Mouse (Mus musculus) limb, embryonic 15.5 days (tissue): ENCODE measurements around the gene Zswim8. TPM values are rescaled to one million over a fixed set of nuclear protein-coding genes. Genes with fewer than 3 reads are reported as not detected.

Experiments
- ATAC-seq: fragments of 200-750 bp; cut with Nextera tagmentation; 2 replicates; pipeline ENCODE4 v1.8.0; 2017; ENCODE audit warnings: low read depth, moderate TSS enrichment; ENCODE audit not compliant: insufficient number of reproducible peaks, low FRiP score, low TSS enrichment
- H3K27ac ChIP-seq: fragments of 300-500 bp; sonication (generic); 2 replicates; pipeline ENCODE4 v1.5.1; 2015; ENCODE audit warnings: moderate library complexity, mild to moderate bottlenecking, inconsistent platforms
- H3K27me3 ChIP-seq: fragments of 300-500 bp; sonication (generic); 2 replicates; pipeline ENCODE4 v1.6.1; 2015; ENCODE audit warnings: inconsistent platforms
- H3K36me3 ChIP-seq: fragments of 300-500 bp; sonication (generic); 2 replicates; pipeline ENCODE4 v1.6.1; 2015; ENCODE audit warnings: inconsistent platforms
- H3K4me1 ChIP-seq: fragments of 300-500 bp; sonication (generic); 2 replicates; pipeline ENCODE4 v1.6.1; 2015; ENCODE audit warnings: inconsistent platforms
- H3K4me2 ChIP-seq: fragments of 300-500 bp; sonication (generic); 2 replicates; pipeline ENCODE4 v1.6.1; 2015; ENCODE audit warnings: mild to moderate bottlenecking, inconsistent platforms
- H3K4me3 ChIP-seq: fragments of 300-500 bp; sonication (generic); 2 replicates; pipeline ENCODE4 v1.5.1; 2015; ENCODE audit warnings: mild to moderate bottlenecking, inconsistent platforms
- H3K9ac ChIP-seq: fragments of 300-500 bp; sonication (generic); 2 replicates; pipeline ENCODE4 v1.6.1; 2015; ENCODE audit warnings: inconsistent platforms
- H3K9me3 ChIP-seq: fragments of 300-500 bp; sonication (generic); 2 replicates; pipeline ENCODE4 v1.6.1; 2016; ENCODE audit warnings: inconsistent platforms
- WGBS: fragments of 180-500 bp; shearing (Covaris S2); methylation state at CpG from one replicate; pipeline ENCODE4 v1.1.7; 2015; 5-methylcytosine and 5-hydroxymethylcytosine counted together
- polyA plus RNA-seq: library from polyadenylated mRNA; unstranded; fragments of >200 nt; fragmentation: Nextera tagmentation; extraction: Ambion mirVana; gene quantifications from 2 replicates; pipeline ENCODE4 v1.2.1, GENCODE M21; 2015

Zswim8 gene
- polyA plus RNA-seq, 1 experiment from 2014 or later = 34.5 TPM

DNA sequence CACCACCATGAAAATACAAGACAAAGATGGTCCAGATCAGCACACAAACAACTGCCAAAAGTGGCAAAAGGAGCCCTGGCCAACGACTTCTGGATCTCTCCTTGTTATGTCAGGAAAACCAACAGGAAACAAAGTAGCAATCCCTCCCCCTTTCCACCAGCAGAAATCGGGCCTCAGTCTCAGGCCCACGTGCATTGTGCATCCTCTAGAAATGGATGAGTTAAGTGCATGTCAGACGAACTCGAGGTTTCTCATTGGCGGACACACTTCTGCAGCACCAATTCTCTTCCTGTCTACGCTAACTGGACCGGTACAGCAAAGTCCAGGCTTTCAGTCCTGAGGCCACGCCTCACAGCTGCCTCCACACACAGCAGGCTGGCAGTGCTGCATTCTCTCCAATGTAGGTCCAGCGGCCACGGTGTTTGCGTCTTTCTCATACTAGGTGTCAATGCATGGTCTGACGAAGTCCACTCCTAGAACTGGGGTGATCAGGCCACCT lies 28.6 kb downstream of the Zswim8 start:
- peaks cover 49% of the 10 kb centered on the region for H3K36me3 ChIP-seq
- no peak overlapping the region for H3K9ac ChIP-seq
- no peaks in the 10 kb centered on the region for H3K27me3 ChIP-seq
- peaks cover 23% of the 10 kb centered on the region for H3K4me1 ChIP-seq
- no peak overlapping the region for H3K27ac ChIP-seq
- H3K4me2 ChIP-seq = no peak overlapping the region
- no peaks in the 10 kb centered on the region for H3K9me3 ChIP-seq
- no peak for ATAC-seq
- 79% methylated on average over 13 of the region's 13 CpGs for WGBS
- H3K4me3 ChIP-seq = no peak overlapping the region

- H3K27ac ChIP-seq = no peak overlapping the region
Measured at GRCm38 (mm10) chr14:20737306-20737705, 30.0 kb downstream of the Zswim8 start.

GRCm38 (mm10) chr14:20738511-20738910 lies 31.2 kb downstream of the Zswim8 start:
- ATAC-seq = no peak
- Histone ChIP-seq H3K4me1 (peaks cover 20% of the 10 kb centered on the region), H3K4me2 (no peak overlapping the region), H3K9me3 (no peaks in the 10 kb centered on the region), H3K27ac (no peak overlapping the region), H3K36me3 (peaks cover 61% of the 10 kb centered on the region), H3K27me3 (no peaks in the 10 kb centered on the region), H3K4me3 (no peak overlapping the region), H3K9ac (no peak overlapping the region)
- WGBS = 80% methylated on average over 8 of the region's 8 CpGs

More at GRCm38 (mm10) chr14:20737306-20737705, 30.0 kb downstream of the Zswim8 start:
- H3K4me1 ChIP-seq = peaks cover 30% of the 10 kb centered on the region
- no peaks in the 10 kb centered on the region for H3K9me3 ChIP-seq
- H3K4me2 ChIP-seq = no peak overlapping the region
- no peaks in the 10 kb centered on the region for H3K27me3 ChIP-seq
- H3K9ac ChIP-seq = no peak overlapping the region
- ATAC-seq = no peak
- peaks cover 56% of the 10 kb centered on the region for H3K36me3 ChIP-seq
- WGBS = 36% methylated on average over 14 of the region's 14 CpGs
- no peak overlapping the region for H3K4me3 ChIP-seq

DNA sequence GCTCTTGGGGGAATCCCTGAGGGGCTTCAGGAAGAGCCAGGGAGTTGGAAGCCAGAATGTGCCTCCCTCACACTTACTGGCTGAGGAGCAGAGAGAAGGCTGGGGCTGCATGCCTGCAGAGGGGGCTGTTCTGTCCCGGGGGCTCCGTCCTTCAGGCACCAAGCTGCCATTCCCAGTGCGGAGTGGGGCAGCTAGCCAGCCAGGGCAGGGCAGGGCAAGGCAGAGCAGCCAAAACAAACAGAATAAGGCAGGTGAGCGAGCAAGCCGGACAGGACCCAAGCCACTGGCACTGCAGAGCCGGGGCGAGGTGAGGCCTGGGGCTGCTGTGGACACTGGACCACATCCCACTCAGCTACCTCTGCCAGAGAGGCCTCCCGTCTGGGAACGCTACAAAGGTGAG lies 33.9 kb downstream of the Zswim8 start:
- WGBS = 75% methylated on average over 9 of the region's 9 CpGs
- 0 out of 2 replicates have a peak, but pooled peaks have one; percentile 21 for ATAC-seq

GRCm38 (mm10) chr14:20743614-20744013 lies 36.3 kb downstream of the Zswim8 start:
- H3K27ac ChIP-seq = no peak overlapping the region
- peaks cover 73% of the 10 kb centered on the region for H3K36me3 ChIP-seq
- no peak overlapping the region for H3K9ac ChIP-seq
- H3K4me2 ChIP-seq = no peak overlapping the region
- no peaks in the 10 kb centered on the region for H3K9me3 ChIP-seq
- WGBS = 77% methylated on average over 3 of the region's 3 CpGs
- H3K4me3 ChIP-seq = no peak overlapping the region
- no peak for ATAC-seq
- H3K4me1 ChIP-seq = peaks cover 7% of the 10 kb centered on the region
- no peaks in the 10 kb centered on the region for H3K27me3 ChIP-seq

More for the DNA sequence above, 33.9 kb downstream of the Zswim8 start:
- H3K27me3 ChIP-seq = no peaks in the 10 kb centered on the region
- peaks cover 7% of the 10 kb centered on the region for H3K4me1 ChIP-seq
- peak overlapping the region; percentile 5; the same call in 1 of the 2 replicates for H3K27ac ChIP-seq
- peaks cover 79% of the 10 kb centered on the region for H3K36me3 ChIP-seq
- no peak overlapping the region for H3K4me3 ChIP-seq
- no peak overlapping the region for H3K9ac ChIP-seq
- no peak overlapping the region for H3K4me2 ChIP-seq
- no peaks in the 10 kb centered on the region for H3K9me3 ChIP-seq

DNA sequence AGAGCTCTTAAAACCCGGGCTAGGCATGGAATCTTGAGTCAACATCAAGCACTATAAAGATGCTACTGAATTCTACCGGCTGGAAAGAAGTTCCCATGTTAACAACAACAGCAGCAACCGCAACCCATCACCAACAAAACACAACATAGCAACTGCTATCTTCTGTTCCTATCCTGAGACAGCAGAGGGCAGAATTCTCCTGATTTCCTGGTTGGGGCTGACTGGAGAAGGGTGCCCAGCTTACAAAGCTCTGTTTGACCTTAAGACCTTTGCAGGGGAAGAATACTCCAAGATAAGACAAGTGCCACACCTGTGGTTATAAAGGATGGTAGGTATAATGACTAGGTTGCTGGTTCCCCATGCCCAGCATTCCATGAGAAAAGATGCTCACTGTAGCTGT lies 39.6 kb downstream of the Zswim8 start:
- ATAC-seq = no peak
- Histone ChIP-seq H3K4me1 (no peaks in the 10 kb centered on the region), H3K9me3 (no peaks in the 10 kb centered on the region), H3K27me3 (no peaks in the 10 kb centered on the region), H3K9ac (no peak overlapping the region), H3K4me3 (no peak overlapping the region), H3K4me2 (no peak overlapping the region), H3K27ac (no peak overlapping the region), H3K36me3 (peaks cover 47% of the 10 kb centered on the region)
- WGBS = 89% methylated on average over 3 of the region's 3 CpGs

DNA sequence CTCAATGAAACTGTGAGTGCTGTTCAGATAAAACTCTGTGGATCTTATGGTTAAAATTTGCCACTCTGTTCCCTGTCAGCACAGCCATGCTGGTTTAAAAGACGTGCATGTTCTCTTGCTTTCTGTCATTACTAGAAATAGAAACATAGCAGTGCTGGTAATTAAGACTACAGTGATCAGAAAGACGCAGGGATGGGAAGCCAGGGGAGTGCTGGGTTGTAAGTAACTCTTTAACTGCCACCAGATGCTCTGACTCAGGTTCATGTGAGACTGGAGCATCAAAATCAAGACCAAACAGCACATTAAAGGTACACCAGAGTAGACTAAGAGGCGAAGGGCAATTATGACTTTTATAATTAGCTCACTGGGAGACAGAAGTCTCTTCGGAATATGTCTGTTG lies 41.0 kb downstream of the Zswim8 start:
- WGBS = 43% methylated on average over 4 of the region's 4 CpGs

DNA sequence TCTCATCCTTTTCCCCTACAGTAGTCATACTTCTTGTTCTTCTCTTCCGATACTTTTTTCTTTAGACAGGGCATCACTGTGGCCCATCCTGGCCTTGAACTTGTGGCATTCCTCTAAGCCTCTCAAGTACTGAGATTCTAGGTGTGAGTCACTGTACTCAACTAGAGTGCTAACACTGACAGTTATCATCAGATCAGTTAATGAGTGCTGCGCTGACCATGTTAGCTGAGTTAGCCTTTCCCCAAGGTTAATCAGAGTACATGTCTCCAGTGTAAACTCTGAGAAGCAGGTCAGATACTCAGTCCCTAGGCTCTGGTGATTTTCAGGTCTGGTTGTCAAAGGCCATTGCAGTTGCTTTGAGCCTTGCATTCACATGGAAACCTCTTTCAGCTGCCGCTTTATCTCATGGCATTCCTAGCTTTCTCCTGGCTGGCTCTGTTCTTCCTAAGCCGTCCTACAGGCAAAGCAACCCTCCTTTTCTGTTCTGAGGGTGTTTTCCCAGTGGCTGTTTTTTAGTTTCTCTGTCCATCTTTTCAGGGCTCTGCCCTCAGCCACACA lies 42.2 kb downstream of the Zswim8 start:
- 85% methylated on average over 4 of the region's 4 CpGs for WGBS
- no peaks in the 10 kb centered on the region for H3K27me3 ChIP-seq
- no peak for ATAC-seq
- peaks cover 43% of the 10 kb centered on the region for H3K36me3 ChIP-seq
- no peak overlapping the region for H3K4me3 ChIP-seq
- no peaks in the 10 kb centered on the region for H3K4me1 ChIP-seq
- no peak overlapping the region for H3K4me2 ChIP-seq
- H3K27ac ChIP-seq = no peak overlapping the region
- no peaks in the 10 kb centered on the region for H3K9me3 ChIP-seq
- H3K9ac ChIP-seq = no peak overlapping the region

More for the DNA sequence above, 41.0 kb downstream of the Zswim8 start:
- Histone ChIP-seq H3K4me2 (no peak overlapping the region), H3K4me3 (no peak overlapping the region), H3K4me1 (no peaks in the 10 kb centered on the region), H3K27ac (no peak overlapping the region), H3K9me3 (no peaks in the 10 kb centered on the region), H3K36me3 (peaks cover 46% of the 10 kb centered on the region), H3K27me3 (no peaks in the 10 kb centered on the region), H3K9ac (no peak overlapping the region)
- ATAC-seq = no peak

DNA sequence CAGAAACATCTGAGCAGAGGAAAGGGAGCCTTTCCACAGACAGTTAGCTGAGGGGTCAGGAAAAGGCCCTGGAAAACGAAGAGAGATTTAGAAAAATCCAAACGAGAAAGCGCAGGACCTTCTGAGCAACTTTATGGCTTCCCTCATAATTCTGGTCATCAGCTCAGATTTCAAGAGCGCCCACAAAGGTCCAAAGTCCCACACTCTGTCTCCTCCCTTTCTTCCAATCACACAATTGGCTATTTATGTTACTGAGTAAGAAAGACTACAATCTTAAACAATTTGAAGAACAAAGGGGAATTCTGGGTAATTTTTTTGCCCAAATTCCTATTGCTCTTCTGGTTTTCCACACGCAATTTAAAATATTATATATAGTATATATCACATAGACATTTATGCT lies 43.2 kb downstream of the Zswim8 start:
- no peak overlapping the region for H3K4me3 ChIP-seq
- peaks cover 43% of the 10 kb centered on the region for H3K36me3 ChIP-seq
- WGBS = 59% methylated on average over 5 of the region's 5 CpGs
- H3K4me2 ChIP-seq = no peak overlapping the region
- ATAC-seq = no peak
- no peak overlapping the region for H3K9ac ChIP-seq
- H3K27ac ChIP-seq = no peak overlapping the region
- no peaks in the 10 kb centered on the region for H3K4me1 ChIP-seq
- no peaks in the 10 kb centered on the region for H3K9me3 ChIP-seq
- no peaks in the 10 kb centered on the region for H3K27me3 ChIP-seq

DNA sequence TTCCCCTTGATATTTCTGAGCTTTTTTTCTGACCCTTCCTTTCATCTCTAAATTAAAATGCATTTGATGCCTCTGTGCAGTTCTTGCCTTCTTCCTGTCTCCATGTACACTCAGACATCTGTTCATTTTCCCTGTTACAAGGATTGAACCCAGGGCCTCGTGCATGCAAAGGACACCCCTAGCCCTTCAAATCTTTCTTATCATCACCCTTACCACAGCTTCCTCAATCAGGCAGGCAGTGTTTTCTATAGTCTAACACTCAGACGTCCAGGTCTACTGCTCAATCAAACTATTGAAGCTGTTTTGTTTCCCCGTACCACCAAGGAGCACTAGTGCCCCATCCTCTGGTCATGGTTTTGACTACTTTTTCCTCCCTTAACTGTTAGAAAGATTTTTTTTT lies 46.4 kb downstream of the Zswim8 start:
- Histone ChIP-seq H3K9ac (no peak overlapping the region), H3K27me3 (no peaks in the 10 kb centered on the region), H3K9me3 (no peaks in the 10 kb centered on the region), H3K27ac (no peak overlapping the region), H3K4me2 (no peak overlapping the region), H3K36me3 (peaks cover 56% of the 10 kb centered on the region), H3K4me1 (no peaks in the 10 kb centered on the region), H3K4me3 (no peak overlapping the region)
- 83% methylated on average over 3 of the region's 3 CpGs for WGBS
- ATAC-seq = no peak

DNA sequence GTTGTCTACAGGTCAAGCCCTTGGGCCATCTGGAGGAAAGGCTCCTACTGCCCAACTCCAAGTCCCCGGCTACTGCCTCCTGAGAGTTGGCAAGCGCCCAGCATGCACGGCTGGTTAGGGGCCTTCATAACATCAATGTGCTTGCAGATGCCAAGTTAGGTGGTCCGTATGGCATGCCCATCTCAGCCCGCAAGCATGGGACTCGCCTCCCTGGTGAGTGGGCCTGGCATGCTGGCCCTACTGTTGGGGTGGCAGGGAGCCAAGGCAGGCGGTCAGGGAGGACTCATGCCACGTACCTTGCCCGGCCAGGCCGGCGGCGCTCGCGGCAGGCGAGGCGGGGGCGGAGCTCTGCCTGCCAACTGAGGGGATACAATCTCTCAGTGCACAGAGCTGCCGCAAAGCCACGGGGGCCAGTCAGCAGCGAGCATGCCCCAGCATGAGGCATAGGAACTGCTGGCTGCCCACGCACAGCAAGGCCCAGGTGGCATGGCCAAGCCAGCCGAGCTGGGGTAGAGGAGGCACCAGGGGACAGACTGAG lies 50.1 kb downstream of the Zswim8 start:
- H3K27me3 ChIP-seq = no peaks in the 10 kb centered on the region
- H3K27ac ChIP-seq = no peak overlapping the region
- no peak for ATAC-seq
- H3K9me3 ChIP-seq = no peaks in the 10 kb centered on the region
- no peak overlapping the region for H3K4me3 ChIP-seq
- H3K4me2 ChIP-seq = no peak overlapping the region
- H3K36me3 ChIP-seq = peaks cover 92% of the 10 kb centered on the region
- no peak overlapping the region for H3K9ac ChIP-seq
- no peaks in the 10 kb centered on the region for H3K4me1 ChIP-seq
- WGBS = 90% methylated on average over 22 of the region's 22 CpGs

GRCm38 (mm10) chr14:20758768-20759435 lies 51.5 kb downstream of the Zswim8 start:
- H3K4me3 ChIP-seq = no peak overlapping the region
- H3K4me1 ChIP-seq = no peaks in the 10 kb centered on the region
- no peak overlapping the region for H3K4me2 ChIP-seq
- no peaks in the 10 kb centered on the region for H3K9me3 ChIP-seq
- H3K27me3 ChIP-seq = no peaks in the 10 kb centered on the region
- no peak for ATAC-seq
- H3K27ac ChIP-seq = no peak overlapping the region
- 78% methylated on average over 8 of the region's 8 CpGs for WGBS
- peaks cover 97% of the 10 kb centered on the region for H3K36me3 ChIP-seq
- H3K9ac ChIP-seq = no peak overlapping the region
